Mouse (Mus musculus) heart, adult 18-20 months (tissue): ENCODE measurements around the gene Myom1. TPM values are rescaled to one million over a fixed set of nuclear protein-coding genes. Genes with fewer than 3 reads are reported as not detected.

Source experiments
- DNase-seq, 2 experiments: peaks; one replicate each; pipeline ENCODE4 v3.0.0; 2021 to 2022; ENCODE audit warnings: mixed read lengths in 1 of 2
- total RNA-seq, 2 experiments: library from RNA; stranded (reverse); gene quantifications; 2 replicates each; pipeline ENCODE4 v1.2.3; 2021

The Myom1 gene
- total RNA-seq, 2 experiments from 2014 or later, result 977 to 1,053 TPM

- peak in 1 of 2 experiments; percentile 50 for DNase-seq
Observed at GRCm38 (mm10) chr17:70991706-70992625, 10.5 kb upstream of the Myom1 start.

DNA sequence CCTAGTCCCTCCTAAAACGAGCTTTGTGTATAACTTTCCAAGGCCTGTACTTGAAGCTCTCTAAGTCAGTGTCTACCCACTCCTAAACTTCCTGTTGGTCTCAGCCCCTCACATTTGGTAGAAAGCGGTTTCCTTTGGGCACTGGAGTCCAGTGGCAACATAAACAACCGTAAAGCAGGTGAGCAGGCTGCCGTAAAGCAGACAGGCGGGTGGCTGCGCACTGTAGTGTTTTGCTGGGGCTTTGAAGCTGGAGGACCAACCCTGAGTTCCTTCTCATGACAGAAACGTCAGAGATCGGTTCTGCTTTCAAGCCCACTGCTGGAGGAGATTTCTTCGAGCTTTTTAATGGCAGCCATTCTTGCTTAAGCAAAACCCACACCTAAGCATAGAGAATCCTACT is 9.8 kb upstream of the Myom1 start:
- DNase-seq, result no peak

DNA sequence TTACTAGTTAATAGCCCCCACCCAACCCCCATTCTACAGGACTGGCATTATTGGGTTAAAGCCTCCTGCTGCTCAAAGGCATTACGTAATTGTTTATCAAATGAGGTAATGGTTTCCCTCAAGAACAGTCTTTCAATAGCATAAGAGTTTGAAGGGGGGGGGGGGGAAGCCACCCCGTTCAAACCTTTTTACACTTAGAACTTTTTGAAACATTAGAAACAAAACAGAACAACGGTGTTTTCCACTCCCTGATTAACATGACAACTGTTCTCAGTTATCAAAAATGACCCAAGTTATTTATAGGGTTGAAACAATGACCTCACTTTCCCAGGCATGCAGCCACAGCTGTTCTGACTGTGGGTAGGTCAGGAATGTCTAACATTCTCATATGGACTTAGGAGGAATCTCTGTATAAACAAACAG is 9.0 kb upstream of the Myom1 start:
- DNase-seq, result peak; percentile 70 to 79

DNA sequence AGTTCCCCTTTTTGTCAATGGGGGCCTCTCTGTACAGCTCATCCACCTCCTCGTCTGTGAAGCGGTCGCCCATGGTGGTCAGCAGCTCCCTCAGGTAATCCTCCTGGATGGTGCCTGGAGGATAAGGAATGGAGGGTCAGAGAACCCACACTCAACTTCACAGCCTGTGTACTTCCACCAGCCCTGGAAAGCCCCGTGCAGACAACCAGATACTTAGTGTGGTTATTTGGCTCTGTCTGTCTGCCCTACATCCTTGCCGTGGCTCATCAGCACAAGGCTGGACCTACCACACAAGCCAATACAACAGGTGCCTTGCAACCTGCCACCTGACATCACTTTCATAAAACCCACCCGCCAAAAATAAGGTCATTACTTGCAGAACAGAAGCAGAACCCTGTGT is 7.8 kb upstream of the Myom1 start:
- DNase-seq, result peak in 1 of 2 experiments; percentile 47

GRCm38 (mm10) chr17:70995551-70995950 is 6.9 kb upstream of the Myom1 start:
- DNase-seq, result peak in 1 of 2 experiments; percentile 36

- peak in 1 of 2 experiments; percentile 64 for DNase-seq
Observed at GRCm38 (mm10) chr17:70997836-70998235, 4.6 kb upstream of the Myom1 start.

DNA sequence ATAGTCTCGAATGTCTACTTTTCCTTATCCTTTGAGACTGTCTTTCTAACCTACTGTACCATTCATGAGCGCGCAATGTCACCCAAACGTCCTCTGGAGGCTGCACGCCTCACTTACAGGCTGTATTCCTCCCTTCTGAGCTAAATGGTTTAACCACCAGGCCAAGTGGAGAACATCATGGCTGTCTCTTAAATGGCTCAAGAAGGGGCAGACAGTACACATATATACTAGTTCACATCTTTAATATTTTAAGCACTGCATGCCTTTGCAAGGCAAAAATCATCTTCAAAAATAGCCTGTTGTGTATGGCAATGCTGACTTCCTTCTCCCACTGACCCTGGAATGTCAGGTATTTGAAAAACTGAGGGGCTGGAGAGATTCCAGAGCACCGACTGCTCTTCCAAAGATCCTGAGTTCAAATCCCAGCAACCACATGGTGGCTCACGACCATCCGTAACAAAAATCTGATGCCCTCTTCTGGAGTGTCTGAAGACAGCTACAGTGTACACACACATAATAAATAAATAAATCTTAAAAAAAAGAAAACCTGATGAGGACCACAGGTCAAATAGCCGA is 3.9 kb upstream of the Myom1 start:
- DNase-seq, result no peak

- peak; percentile 52 to 59 for DNase-seq
Observed at GRCm38 (mm10) chr17:70999187-70999586, 3.2 kb upstream of the Myom1 start.

DNA sequence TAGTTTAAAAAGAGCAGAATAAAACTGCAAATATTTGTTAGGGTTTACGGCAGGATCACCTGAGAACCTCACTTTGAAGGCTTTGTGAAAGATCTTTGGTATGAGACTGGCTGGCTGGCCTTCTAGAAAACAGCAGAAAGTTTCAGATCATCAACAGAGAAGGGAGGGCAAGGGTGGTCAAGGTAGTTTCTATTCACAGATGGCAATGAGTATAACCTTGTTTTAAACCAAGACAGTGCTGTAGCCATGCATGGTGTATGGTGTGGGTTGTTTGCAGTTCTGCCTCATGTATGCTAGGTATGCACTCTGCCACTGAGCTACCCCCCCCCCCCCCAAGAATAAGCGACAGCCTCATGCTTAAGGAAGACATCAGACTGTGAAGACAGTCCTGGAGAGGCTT is 2.2 kb upstream of the Myom1 start:
- DNase-seq, result no peak

- no peak for DNase-seq
Observed at GRCm38 (mm10) chr17:71001067-71001466, 1.4 kb upstream of the Myom1 start.

DNA sequence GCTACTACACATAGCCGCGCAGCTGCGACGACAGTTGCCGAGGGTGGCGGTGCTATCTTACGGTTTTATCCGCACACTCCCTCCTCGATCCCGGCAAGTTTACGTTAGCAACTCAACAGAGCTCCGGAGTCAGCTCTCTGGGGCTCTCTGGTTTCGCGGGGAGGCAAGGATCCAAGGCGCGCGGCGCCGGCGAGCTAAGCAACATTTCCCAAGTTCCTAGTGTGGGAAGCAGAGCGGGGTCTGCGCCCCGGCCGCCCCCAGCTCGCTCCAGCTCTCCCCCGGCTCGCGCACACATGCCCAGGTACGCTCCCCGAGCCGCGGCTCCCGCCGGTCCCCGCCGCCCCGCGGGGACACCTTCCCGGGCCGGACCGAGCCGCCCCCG is 743 bp upstream of the Myom1 start:
- DNase-seq, result peak in 1 of 2 experiments; percentile 76

DNA sequence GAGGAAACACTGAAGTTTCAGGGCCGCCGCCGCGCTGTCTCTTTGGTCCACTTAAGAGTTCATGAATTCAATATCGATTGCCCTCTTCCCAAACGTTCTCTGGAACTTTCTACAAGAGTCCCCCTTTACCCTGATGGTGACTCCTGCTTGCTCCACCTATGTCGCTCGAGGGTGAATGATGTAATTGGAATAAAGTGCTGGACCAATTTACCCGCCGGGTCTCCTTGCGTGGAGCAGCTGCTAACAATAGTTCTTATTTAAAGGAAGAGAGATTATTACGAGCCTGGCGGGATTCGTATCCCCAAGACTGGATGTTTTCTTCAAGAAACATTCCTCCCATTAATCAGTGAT is 286 bp downstream of the Myom1 start, which contains the start of gene Myl12a:
Myl12a (minus strand) TSS at position 135 of the 351 bp plus-strand sequence.
- no peak for DNase-seq

DNA sequence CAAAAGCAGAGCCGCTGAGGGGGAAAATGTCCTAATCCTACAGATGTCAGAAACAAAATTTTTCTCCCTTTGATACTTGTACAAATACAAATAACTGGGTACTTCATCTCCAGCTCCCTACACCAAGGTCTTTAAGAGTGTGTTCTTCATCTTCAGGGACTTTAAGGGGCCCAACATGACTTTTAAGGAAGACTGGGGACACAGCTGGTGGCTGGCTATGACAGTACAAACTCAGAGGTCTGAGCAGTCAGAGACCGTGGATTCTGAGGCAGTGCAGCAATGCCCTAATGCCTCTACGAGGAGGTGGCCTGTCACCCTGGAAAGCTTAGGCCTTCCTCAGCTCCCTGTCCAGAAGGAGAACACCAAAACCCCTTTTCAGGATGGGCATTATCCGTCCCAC is 679 bp downstream of the Myom1 start:
- no peak for DNase-seq

GRCm38 (mm10) chr17:71003721-71004120 is 1.3 kb downstream of the Myom1 start:
- no peak for DNase-seq

DNA sequence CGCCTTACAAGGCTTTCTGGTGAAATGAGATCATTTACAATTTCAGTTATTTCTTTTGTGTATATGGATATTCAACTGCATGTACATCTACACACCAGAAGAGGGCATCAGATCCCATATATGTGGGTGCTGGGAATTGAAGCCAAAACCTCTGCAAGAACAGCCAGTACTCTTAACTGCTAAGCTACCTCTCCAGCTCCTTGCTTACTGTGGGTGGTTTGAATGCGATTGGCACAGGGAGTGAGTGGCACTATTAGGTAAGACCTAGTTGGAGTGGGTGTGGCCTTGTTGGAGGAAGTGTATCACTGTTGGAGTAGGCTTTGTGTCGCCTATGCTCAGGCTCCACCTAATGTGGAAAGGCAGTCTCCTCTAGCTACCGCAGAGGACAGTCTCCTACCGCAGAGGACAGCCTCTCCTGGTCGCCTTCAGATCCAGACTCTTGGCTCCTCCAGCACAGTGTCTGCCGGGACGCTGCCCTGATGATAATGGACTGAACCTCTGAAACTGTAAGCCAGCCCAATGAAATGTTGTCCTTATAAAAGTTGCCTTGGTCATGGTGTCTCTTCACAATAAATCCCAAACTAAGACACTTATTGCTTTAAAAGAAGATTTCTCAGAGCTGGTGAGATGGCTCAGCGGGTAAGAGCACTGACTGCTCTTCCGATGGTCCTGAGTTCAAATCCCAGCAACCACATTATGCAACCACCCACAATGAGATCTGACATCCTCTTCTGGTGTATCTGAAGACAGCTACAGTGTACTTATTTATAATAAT is 1.9 kb downstream of the Myom1 start:
- DNase-seq, result peak in 1 of 2 experiments; percentile 78

DNA sequence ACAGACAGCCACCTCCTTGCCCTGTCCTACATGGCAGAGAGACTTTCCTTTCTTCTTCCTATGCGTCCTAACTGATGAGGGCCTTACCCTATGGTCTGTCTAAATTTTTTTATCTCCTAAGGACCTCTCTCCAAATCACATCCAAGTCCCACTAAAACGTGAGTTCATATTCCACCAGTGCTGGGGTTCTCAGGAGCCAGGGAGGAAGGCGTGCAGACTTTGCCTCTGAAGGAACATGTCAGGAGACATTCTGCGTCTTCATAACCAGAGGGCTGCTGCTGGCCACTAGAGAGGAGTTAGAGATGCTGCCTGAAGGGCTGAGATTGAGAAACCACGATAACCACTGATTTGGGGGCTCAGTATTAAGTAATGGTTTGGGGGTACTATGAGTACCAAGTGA is 4.5 kb downstream of the Myom1 start:
- DNase-seq, result no peak

DNA sequence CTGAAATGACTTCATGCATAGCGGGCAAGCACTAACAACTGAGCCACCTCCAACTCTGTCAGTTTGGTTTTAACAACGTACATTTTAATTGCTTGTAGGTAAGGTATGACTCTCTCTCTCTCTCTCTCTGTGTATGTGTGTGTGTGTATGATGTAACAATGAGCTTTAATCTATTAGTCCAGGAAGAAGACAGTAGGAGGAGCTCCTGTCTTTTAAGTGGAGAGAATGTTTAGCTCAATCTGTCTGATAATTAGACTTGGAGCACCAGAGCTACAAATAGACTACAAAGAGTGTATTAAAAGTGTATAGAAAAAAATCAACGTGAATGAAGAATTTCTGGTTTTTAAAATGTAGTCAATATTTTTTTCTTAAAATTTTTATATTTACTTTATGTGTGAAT is 6.2 kb downstream of the Myom1 start:
- no peak for DNase-seq

- DNase-seq, result no peak
Observed at GRCm38 (mm10) chr17:71009751-71010150, 7.3 kb downstream of the Myom1 start.

DNA sequence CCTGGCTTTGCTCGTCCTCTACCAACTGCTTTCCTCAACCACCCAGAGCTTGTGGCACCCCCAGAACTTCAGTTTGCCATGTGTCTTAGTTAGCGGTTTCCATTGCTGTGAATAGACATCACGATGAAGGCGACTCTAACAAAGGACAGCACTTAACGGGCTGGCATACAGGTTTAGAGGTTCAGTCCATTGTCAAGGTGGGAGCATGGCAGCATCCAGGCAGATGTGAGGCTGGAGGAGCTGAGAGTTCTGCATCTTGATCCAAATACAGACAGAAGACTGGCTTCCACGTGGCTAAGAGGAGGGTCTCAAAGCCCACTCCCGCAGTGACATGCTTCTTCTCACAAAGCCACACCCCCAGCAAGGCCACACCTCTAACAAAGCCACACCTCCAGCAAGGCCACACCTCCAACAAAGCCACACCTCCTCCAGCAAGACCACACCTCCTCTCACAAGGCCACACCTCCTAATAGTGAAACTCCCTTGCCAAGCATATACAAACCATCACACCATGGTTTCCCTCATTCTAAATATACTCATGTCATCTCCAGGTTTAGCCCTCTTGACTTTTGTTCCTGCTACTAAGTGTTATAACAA is 8.3 kb downstream of the Myom1 start:
- no peak for DNase-seq

GRCm38 (mm10) chr17:71011931-71012662 is 9.7 kb downstream of the Myom1 start:
- DNase-seq, result no peak

DNA sequence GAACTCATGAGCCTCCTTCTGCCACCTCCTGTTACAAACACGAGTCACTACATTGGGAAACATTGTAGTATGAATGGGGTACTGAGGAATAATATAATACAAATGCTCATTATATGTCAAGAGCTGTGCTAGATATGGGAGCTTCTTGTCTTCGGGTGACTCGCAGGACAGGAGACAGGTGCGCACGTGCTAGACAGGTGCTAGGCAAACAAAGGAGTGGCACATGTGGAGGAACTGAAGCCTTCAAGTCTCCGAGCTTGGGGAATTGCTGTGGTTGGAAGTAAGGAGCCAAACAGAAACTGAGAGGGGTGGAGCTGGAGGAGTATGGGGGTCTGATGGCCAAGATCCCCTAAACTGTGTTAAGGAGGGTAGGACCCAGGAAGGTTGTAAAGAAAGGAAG is 10.7 kb downstream of the Myom1 start:
- no peak for DNase-seq

DNA sequence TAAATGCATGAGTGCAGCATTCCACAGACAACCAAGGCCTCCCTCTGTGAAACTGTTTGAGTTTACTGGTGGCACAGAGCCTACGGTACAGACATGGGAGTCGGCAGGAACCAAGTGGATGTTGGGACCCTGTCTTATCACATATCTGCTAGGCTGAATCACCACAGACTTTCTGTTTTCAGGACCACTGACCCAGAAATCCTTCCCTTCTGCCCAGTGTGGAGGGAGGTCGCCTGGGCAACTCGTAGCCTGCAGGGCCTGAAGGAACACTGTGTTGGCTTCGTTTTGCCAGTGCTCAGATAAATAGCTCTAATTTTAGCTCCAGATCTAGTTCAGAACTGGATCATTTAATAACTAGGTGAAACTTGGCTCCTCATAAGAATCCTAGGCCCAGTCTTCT is 12.5 kb downstream of the Myom1 start:
- DNase-seq, result peak in 1 of 2 experiments; percentile 45
